Mouse (Mus musculus) kidney, adult 2 months (tissue): ENCODE results near the gene Cs.

Experiments
- CTCF ChIP-seq: fragments of 200-500 bp; conservative IDR thresholded peaks from 2 replicates; pipeline ENCODE4 v1.5.1; 2011; ENCODE audit warnings: low read depth, mild to moderate bottlenecking, control low read depth, low read length, moderate library complexity, mixed read lengths; ENCODE audit not compliant: insufficient read depth, insufficient read length
- POLR2A ChIP-seq: fragments of 200-500 bp; IDR thresholded peaks from one replicate; pipeline ENCODE4 v1.6.1; 2011; ENCODE audit warnings: low read depth, low read length, control low read depth

DNA sequence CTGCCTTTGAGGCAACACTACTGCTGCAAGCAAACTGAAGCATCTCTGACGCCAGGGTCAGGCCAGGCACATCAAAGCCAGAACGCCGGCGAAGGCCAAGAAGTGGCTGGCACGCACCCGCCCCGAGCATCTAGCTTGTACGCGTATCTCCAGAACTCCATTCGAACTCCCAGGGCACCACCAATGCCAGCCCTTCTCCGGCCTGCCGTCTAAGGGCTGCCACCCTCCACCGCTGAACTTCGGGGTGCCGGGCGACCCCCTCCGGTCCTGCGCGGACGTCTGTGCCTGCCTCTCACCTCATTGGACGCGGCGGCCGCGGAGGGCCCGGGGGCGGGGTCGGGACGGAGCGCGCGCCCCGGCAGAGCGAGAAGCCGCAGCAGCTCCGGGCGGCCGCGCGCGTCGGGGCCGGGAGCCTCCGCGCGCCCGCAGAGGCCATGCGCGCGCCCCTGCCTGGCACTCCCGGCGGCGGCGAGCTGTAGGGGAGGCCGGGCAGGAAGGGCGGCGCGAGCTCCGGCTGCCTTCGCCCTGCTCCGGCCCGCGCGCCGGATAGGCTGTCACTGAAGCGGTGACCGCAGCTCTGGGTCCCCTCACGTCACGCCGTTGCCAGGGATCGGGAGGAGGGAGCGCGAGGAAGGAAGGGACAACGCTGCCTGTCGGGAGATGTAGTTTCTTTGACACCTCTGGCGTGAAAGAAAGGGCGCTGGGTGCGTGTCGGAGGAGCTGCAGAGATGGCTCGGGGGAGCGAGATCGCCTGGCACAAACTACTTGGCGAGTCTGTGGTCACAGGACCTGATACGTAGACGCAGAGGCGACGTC is 31.1 kb downstream of the Cs start, which contains the start of gene Coq10a:
- no peak for TF ChIP-seq CTCF
- peak; percentile 83 for TF ChIP-seq POLR2A
